Mouse (Mus musculus) embryonic facial prominence, embryonic 10.5 days (tissue): ENCODE measurements around the gene Chchd4. TPM values are rescaled to one million over a fixed set of nuclear protein-coding genes. Genes with fewer than 3 reads are reported as not detected.

Source experiments
- DNase-seq: peaks from one replicate; pipeline ENCODE4 v3.0.0-alpha.2; 2017; ENCODE audit warnings: low spot score
- H3K27ac ChIP-seq: fragments of 300-500 bp; sonication (generic); replicated peaks from 2 replicates; pipeline ENCODE4 v1.5.1; 2016; ENCODE audit warnings: mild to moderate bottlenecking
- H3K27me3 ChIP-seq: fragments of 300-500 bp; sonication (generic); replicated peaks from 2 replicates; pipeline ENCODE4 v1.6.1; 2016; ENCODE audit warnings: low read depth, mild to moderate bottlenecking; ENCODE audit not compliant: poor library complexity, severe bottlenecking
- H3K36me3 ChIP-seq: fragments of 300-500 bp; sonication (generic); replicated peaks from 2 replicates; pipeline ENCODE4 v1.6.1; 2016; ENCODE audit warnings: mild to moderate bottlenecking, moderate library complexity
- H3K4me1 ChIP-seq: fragments of 300-500 bp; sonication (generic); 2 replicates; pipeline ENCODE4 v1.6.1; 2016
- H3K4me3 ChIP-seq: fragments of 300-500 bp; sonication (generic); 2 replicates; pipeline ENCODE4 v1.5.1; 2016; ENCODE audit warnings: mild to moderate bottlenecking, moderate library complexity
- H3K9me3 ChIP-seq: fragments of 300-500 bp; sonication (generic); 2 replicates; pipeline ENCODE4 v1.6.1; 2016; ENCODE audit warnings: mild to moderate bottlenecking
- WGBS: fragments of 180-500 bp; shearing (Covaris S2); methylation state at CpG from one replicate; pipeline ENCODE4 v1.1.7; 2016; 5-methylcytosine and 5-hydroxymethylcytosine counted together
- polyA plus RNA-seq: library from polyadenylated mRNA; unstranded; fragments of >200 nt; fragmentation: Nextera tagmentation; extraction: Ambion mirVana; gene quantifications from 2 replicates; pipeline ENCODE4 v1.2.1, GENCODE M21; 2016

Chchd4 gene
- polyA plus RNA-seq, 1 experiment from 2014 or later = 35.3 TPM

- DNase-seq = no peak
- Histone ChIP-seq H3K27ac (no peak overlapping the region), H3K4me3 (no peak overlapping the region), H3K4me1 (no peaks in the 10 kb centered on the region), H3K9me3 (no peaks in the 10 kb centered on the region), H3K27me3 (peaks cover 61% of the 10 kb centered on the region), H3K36me3 (no peaks in the 10 kb centered on the region)
- 84% methylated on average over 5 of the region's 5 CpGs for WGBS
Measured at GRCm38 (mm10) chr6:91417291-91417845, 56.0 kb downstream of the Chchd4 start.

GRCm38 (mm10) chr6:91416146-91416545 lies 57.2 kb downstream of the Chchd4 start:
- H3K36me3 ChIP-seq = no peaks in the 10 kb centered on the region
- H3K4me3 ChIP-seq = no peak overlapping the region
- no peak for DNase-seq
- no peak overlapping the region for H3K27ac ChIP-seq
- WGBS = 81% methylated on average over 4 of the region's 4 CpGs
- peaks cover 73% of the 10 kb centered on the region for H3K27me3 ChIP-seq
- peaks cover 5% of the 10 kb centered on the region for H3K4me1 ChIP-seq
- no peaks in the 10 kb centered on the region for H3K9me3 ChIP-seq

- H3K9me3 ChIP-seq = no peaks in the 10 kb centered on the region
- no peak overlapping the region for H3K27ac ChIP-seq
- peaks cover 81% of the 10 kb centered on the region for H3K27me3 ChIP-seq
- no peaks in the 10 kb centered on the region for H3K36me3 ChIP-seq
- peaks cover 18% of the 10 kb centered on the region for H3K4me1 ChIP-seq
- DNase-seq = peak; percentile 72
- WGBS = 3% methylated on average over 4 of the region's 4 CpGs
- H3K4me3 ChIP-seq = no peak overlapping the region
Measured at GRCm38 (mm10) chr6:91414890-91415289, 58.5 kb downstream of the Chchd4 start.

Other genes with a start within 250 kb of the Chchd4 start
- gene Wnt7a, start 62.2 kb downstream of the Chchd4 start, polyA plus RNA-seq = 1.2 and 5.4 TPM in 2 replicates
- 62.5 and 66.1 TPM in 2 replicates for gene Tmem43, start 157 bp upstream of the Chchd4 start, polyA plus RNA-seq
- 26.7 and 27.3 TPM in 2 replicates for gene Xpc, start 42.3 kb upstream of the Chchd4 start, polyA plus RNA-seq
- gene Lsm3, start 42.4 kb upstream of the Chchd4 start, polyA plus RNA-seq = 444 and 453 TPM in 2 replicates
- gene Slc6a6, start 210.5 kb upstream of the Chchd4 start, polyA plus RNA-seq = 55.5 and 59.2 TPM in 2 replicates